Mouse (Mus musculus): ENCODE results near the gene Thap8. TPM values are rescaled to one million over a fixed set of nuclear protein-coding genes. Genes with fewer than 3 reads are reported as not detected.

The Thap8 gene
- polyA plus RNA-seq, 1 experiment from 2014 or later, result 0.40 TPM

- Histone ChIP-seq H3K4me3 (no peak overlapping the region), H3K4me1 (no peaks in the 10 kb centered on the region), H3K9ac (no peak overlapping the region), H3K27me3 (no peaks in the 10 kb centered on the region), H3K27ac (no peak overlapping the region), H3K9me3 (no peaks in the 10 kb centered on the region), H3K36me3 (peaks cover 18% of the 10 kb centered on the region), H3K4me2 (replicated peaks) (no peak overlapping the region)
- 78% methylated on average over 2 of the region's 2 CpGs for WGBS
- no peak for ATAC-seq (ENCODE audit: insufficient number of reproducible peaks, insufficient read depth, low FRiP score, low TSS enrichment)
Measured at GRCm38 (mm10) chr7:30265041-30265440, 14.9 kb upstream of the Thap8 start.

DNA sequence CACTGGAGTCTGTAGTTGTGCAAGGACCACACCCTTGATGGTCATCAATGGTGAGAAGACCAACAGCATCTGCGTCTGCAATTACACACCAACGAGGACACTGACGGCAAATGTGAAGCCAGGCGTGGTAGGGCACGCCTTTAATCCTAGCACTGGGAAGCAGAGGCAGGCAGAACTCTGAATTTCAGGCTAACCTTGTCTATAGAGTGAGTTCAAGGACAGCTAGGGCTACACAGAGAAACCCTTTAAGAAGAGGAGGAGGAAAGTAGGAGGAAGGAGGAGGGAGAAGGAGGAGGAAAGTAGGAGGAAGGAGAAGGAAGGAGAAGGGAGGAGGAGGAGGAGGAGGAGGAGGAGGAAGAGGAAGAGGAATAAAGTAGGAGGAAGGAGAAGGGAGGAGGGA lies 14.4 kb upstream of the Thap8 start:
- Histone ChIP-seq H3K4me3 (no peak overlapping the region), H3K4me1 (no peaks in the 10 kb centered on the region), H3K27ac (no peak overlapping the region), H3K9me3 (no peaks in the 10 kb centered on the region), H3K27me3 (no peaks in the 10 kb centered on the region), H3K4me2 (replicated peaks) (no peak overlapping the region), H3K9ac (no peak overlapping the region), H3K36me3 (peaks cover 18% of the 10 kb centered on the region)
- no peak for ATAC-seq (ENCODE audit: insufficient number of reproducible peaks, insufficient read depth, low FRiP score, low TSS enrichment)
- WGBS, result 91% methylated on average over 5 of the region's 5 CpGs

DNA sequence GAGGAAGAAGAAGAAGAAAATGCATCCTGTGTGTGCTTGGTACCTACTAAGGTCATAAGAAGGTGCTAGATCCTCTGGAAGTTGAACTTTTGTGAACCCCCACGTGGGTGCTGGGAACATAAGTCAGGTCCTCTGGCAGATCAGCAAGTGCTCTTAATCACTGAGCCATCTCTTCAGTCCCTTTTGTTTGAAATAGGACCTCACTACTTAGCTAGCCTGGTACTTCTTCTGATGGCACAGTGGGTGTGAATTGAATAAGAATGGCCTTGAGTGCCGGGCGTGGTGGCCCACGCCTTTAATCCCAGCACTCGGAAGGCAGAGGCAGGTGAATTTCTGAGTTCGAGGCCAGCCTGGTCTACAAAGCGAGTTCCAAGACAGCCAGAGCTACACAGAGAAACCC lies 14.0 kb upstream of the Thap8 start:
- peaks cover 19% of the 10 kb centered on the region for H3K36me3 ChIP-seq
- no peak for ATAC-seq (ENCODE audit: insufficient number of reproducible peaks, insufficient read depth, low FRiP score, low TSS enrichment)
- H3K9me3 ChIP-seq, result no peaks in the 10 kb centered on the region
- no peaks in the 10 kb centered on the region for H3K4me1 ChIP-seq
- WGBS, result 89% methylated on average over 7 of the region's 7 CpGs
- no peak overlapping the region for H3K4me2 ChIP-seq (replicated peaks)
- H3K9ac ChIP-seq, result no peak overlapping the region
- no peaks in the 10 kb centered on the region for H3K27me3 ChIP-seq
- H3K27ac ChIP-seq, result no peak overlapping the region
- no peak overlapping the region for H3K4me3 ChIP-seq

GRCm38 (mm10) chr7:30266780-30267179 lies 13.1 kb upstream of the Thap8 start:
- Histone ChIP-seq H3K4me2 (replicated peaks) (no peak overlapping the region), H3K27ac (no peak overlapping the region), H3K27me3 (no peaks in the 10 kb centered on the region), H3K36me3 (peaks cover 24% of the 10 kb centered on the region), H3K4me3 (no peak overlapping the region), H3K9me3 (no peaks in the 10 kb centered on the region), H3K9ac (no peak overlapping the region), H3K4me1 (no peaks in the 10 kb centered on the region)
- WGBS, result 82% methylated on average over 3 of the region's 3 CpGs
- ATAC-seq (ENCODE audit: insufficient number of reproducible peaks, insufficient read depth, low FRiP score, low TSS enrichment), result no peak

DNA sequence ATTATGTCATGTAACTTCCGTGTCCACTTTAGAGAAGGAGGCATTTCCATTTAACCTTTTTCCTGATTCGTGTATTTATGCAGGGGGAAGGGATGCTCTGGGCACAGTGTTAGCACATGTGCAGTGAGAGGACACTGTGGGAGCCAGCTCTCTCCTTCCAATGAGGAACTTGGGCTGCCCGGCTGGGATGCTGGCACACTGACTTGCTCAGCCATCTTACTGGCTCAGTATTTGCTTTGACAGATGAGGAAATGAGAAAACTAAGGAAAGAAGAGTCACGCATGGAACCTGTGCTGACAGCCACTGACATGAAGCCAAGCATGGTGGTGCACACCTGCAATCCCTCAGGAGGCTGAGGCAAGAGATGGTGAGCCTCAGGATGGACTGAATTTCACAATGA lies 10.3 kb upstream of the Thap8 start:
- H3K27me3 ChIP-seq, result no peaks in the 10 kb centered on the region
- H3K4me2 ChIP-seq (replicated peaks), result no peak overlapping the region
- H3K27ac ChIP-seq, result no peak overlapping the region
- no peaks in the 10 kb centered on the region for H3K4me1 ChIP-seq
- no peak overlapping the region for H3K9ac ChIP-seq
- H3K9me3 ChIP-seq, result no peaks in the 10 kb centered on the region
- ATAC-seq (ENCODE audit: insufficient number of reproducible peaks, insufficient read depth, low FRiP score, low TSS enrichment), result no peak
- no peak overlapping the region for H3K4me3 ChIP-seq
- WGBS, result 85% methylated on average over 4 of the region's 4 CpGs
- H3K36me3 ChIP-seq, result peaks cover 23% of the 10 kb centered on the region

DNA sequence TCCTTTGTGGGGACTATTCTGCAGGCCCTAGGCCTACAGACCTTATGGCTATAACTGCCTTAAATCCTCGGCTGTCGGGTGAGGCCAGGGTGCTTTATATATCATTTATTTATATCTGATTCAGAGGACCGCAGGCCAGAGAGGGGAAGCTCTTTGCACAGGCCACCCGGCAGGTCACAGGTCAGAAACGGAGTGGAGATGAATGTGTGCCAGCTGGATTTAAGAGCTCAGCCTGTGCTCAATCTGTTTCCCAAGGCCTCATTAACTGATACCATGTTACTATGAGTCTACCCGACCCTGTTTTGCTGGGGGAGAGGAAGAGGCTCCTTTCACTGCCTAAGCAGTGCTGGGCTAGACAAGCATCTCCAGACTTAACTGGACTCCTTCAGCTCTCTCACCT lies 5.5 kb upstream of the Thap8 start:
- Histone ChIP-seq H3K9me3 (no peaks in the 10 kb centered on the region), H3K4me3 (no peak overlapping the region), H3K4me2 (replicated peaks) (no peak overlapping the region), H3K27me3 (no peaks in the 10 kb centered on the region), H3K36me3 (peaks cover 15% of the 10 kb centered on the region), H3K9ac (no peak overlapping the region), H3K27ac (no peak overlapping the region), H3K4me1 (peaks cover 3% of the 10 kb centered on the region; the same call in 1 of the 2 replicates)
- ATAC-seq (ENCODE audit: insufficient number of reproducible peaks, insufficient read depth, low FRiP score, low TSS enrichment), result no peak
- 76% methylated on average over 6 of the region's 6 CpGs for WGBS

- Histone ChIP-seq H3K27me3 (no peaks in the 10 kb centered on the region), H3K4me1 (peaks cover 6% of the 10 kb centered on the region; the same call in 1 of the 2 replicates), H3K9ac (no peak overlapping the region), H3K36me3 (no peaks in the 10 kb centered on the region), H3K9me3 (no peaks in the 10 kb centered on the region), H3K27ac (no peak overlapping the region), H3K4me3 (no peak overlapping the region), H3K4me2 (replicated peaks) (peak overlapping the region; percentile 85)
- WGBS, result 46% methylated on average over 2 of the region's 2 CpGs
- ATAC-seq (ENCODE audit: insufficient number of reproducible peaks, insufficient read depth, low FRiP score, low TSS enrichment), result no peak
Measured at GRCm38 (mm10) chr7:30278911-30279310, 983 bp upstream of the Thap8 start.

DNA sequence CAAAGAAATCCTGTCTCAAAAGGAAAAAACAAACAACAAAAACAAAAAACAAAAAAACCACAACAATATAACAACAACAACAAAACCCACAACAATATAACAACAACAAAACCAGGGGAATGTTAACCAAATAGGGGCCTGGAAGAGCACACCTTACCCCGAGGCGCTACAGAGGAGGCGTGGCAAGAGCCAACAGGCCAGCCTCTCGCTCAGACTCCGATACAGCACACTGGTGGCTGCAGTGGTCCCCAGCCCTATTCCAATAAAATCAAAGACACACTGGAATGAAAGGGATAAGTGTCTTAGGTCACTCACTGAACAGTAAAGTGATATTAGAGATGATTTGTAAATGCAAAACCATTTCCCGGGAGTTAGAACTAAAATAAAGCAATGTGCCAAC lies 358 bp upstream of the Thap8 start:
- no peaks in the 10 kb centered on the region for H3K27me3 ChIP-seq
- H3K9me3 ChIP-seq, result no peaks in the 10 kb centered on the region
- no peak for ATAC-seq (ENCODE audit: insufficient number of reproducible peaks, insufficient read depth, low FRiP score, low TSS enrichment)
- 0% methylated on average over 6 of the region's 6 CpGs for WGBS
- peak overlapping the region; percentile 81 for H3K4me3 ChIP-seq
- H3K4me2 ChIP-seq (replicated peaks), result peak overlapping the region; percentile 85
- peak overlapping the region; percentile 95; the same call in 1 of the 2 replicates for H3K27ac ChIP-seq
- H3K36me3 ChIP-seq, result no peaks in the 10 kb centered on the region
- peak overlapping the region; percentile 53 for H3K9ac ChIP-seq
- peaks cover 6% of the 10 kb centered on the region; the same call in 1 of the 2 replicates for H3K4me1 ChIP-seq

DNA sequence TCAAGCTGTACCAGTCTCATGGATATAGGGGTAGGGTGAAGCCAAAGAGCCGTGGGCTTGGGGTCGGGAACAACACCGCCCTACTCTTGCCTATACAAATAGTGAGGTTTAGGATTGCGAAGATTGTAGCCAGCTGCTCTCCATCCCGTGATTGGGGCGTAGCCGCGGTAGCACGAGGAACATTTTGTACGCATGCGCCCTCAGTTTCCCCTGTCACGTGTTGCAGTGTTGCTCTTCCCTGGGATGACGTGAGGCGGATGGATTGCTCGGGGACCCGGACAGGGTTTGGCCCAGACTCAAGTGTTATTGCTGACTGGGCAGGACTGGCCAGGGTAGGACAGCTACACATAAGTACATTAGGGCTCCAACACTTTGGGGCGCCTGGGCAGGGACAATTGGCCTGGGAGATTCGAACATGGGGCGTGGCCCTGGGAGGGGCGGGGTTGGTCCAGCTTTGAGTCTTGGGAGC lies 810 bp downstream of the Thap8 start:
- whole genome bisulfite sequencing, result 1% methylated on average over 20 of the region's 20 CpGs
- Histone ChIP-seq H3K36me3 (no peaks in the 10 kb centered on the region), H3K4me3 (peak overlapping the region; percentile 81), H3K27me3 (no peaks in the 10 kb centered on the region), H3K27ac (peak overlapping the region; percentile 95), H3K4me2 (replicated peaks) (peak overlapping the region; percentile 85), H3K9ac (peak overlapping the region; percentile 17; the same call in 1 of the 2 replicates), H3K9me3 (no peaks in the 10 kb centered on the region), H3K4me1 (peaks cover 6% of the 10 kb centered on the region; the same call in 1 of the 2 replicates)
- peak; percentile 81 for ATAC-seq (ENCODE audit: insufficient number of reproducible peaks, insufficient read depth, low FRiP score, low TSS enrichment)

GRCm38 (mm10) chr7:30281522-30281921 lies 1.6 kb downstream of the Thap8 start:
- no peak overlapping the region for H3K9ac ChIP-seq
- peaks cover 6% of the 10 kb centered on the region; the same call in 1 of the 2 replicates for H3K4me1 ChIP-seq
- no peak overlapping the region for H3K27ac ChIP-seq
- no peaks in the 10 kb centered on the region for H3K9me3 ChIP-seq
- 79% methylated on average over 4 of the region's 4 CpGs for whole genome bisulfite sequencing
- no peak for ATAC-seq (ENCODE audit: insufficient number of reproducible peaks, insufficient read depth, low FRiP score, low TSS enrichment)
- H3K4me2 ChIP-seq (replicated peaks), result peak overlapping the region; percentile 85; the same call in 1 of the 2 replicates
- no peak overlapping the region for H3K4me3 ChIP-seq
- H3K27me3 ChIP-seq, result no peaks in the 10 kb centered on the region
- no peaks in the 10 kb centered on the region for H3K36me3 ChIP-seq

DNA sequence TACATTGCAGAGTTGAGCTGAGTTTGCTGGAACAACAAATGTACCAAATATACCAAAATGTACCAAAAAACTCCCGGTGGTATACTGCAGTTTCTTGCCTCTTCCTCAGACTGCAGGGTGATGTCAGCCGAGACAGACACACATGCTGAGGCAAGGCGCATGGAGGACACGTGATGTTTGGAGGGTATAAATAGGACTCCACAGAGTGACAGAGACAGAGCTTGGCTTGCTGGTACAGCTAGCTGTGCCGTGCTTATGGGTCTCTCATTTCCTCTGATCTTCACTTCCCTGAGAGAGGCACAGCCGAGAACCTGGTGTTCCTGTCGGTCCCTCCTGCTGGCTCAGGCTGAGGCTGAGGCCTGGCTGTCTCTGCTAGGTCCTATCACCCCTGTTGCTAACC lies 2.8 kb downstream of the Thap8 start:
- H3K4me1 ChIP-seq, result peaks cover 6% of the 10 kb centered on the region; the same call in 1 of the 2 replicates
- ATAC-seq (ENCODE audit: insufficient number of reproducible peaks, insufficient read depth, low FRiP score, low TSS enrichment), result no peak
- H3K9me3 ChIP-seq, result no peaks in the 10 kb centered on the region
- H3K27me3 ChIP-seq, result no peaks in the 10 kb centered on the region
- WGBS, result 78% methylated on average over 7 of the region's 7 CpGs
- no peak overlapping the region for H3K9ac ChIP-seq
- H3K4me3 ChIP-seq, result no peak overlapping the region
- H3K27ac ChIP-seq, result no peak overlapping the region
- H3K36me3 ChIP-seq, result no peaks in the 10 kb centered on the region
- no peak overlapping the region for H3K4me2 ChIP-seq (replicated peaks)

- Histone ChIP-seq H3K27me3 (0 out of 2 replicates have a peak, but pooled peaks cover 4% of the 10 kb centered on the region), H3K4me1 (peaks cover 11% of the 10 kb centered on the region; the same call in 1 of the 2 replicates), H3K27ac (no peak overlapping the region), H3K4me2 (replicated peaks) (no peak overlapping the region), H3K9ac (no peak overlapping the region), H3K9me3 (no peaks in the 10 kb centered on the region), H3K4me3 (no peak overlapping the region), H3K36me3 (no peaks in the 10 kb centered on the region)
- no peak for ATAC-seq (ENCODE audit: insufficient number of reproducible peaks, insufficient read depth, low FRiP score, low TSS enrichment)
- WGBS, result 59% methylated on average over 8 of the region's 8 CpGs
Measured at GRCm38 (mm10) chr7:30286701-30287410, 7.0 kb downstream of the Thap8 start.

Data from embryonic facial prominence, embryonic 12.5 days (tissue).